Mouse (Mus musculus): Measurements from ENCODE around the gene Erf. TPM values are rescaled to one million over a fixed set of nuclear protein-coding genes. Genes with fewer than 3 reads are reported as not detected.

Gene Erf
- polyA plus RNA-seq, 1 experiment, result 61.8 TPM

DNA sequence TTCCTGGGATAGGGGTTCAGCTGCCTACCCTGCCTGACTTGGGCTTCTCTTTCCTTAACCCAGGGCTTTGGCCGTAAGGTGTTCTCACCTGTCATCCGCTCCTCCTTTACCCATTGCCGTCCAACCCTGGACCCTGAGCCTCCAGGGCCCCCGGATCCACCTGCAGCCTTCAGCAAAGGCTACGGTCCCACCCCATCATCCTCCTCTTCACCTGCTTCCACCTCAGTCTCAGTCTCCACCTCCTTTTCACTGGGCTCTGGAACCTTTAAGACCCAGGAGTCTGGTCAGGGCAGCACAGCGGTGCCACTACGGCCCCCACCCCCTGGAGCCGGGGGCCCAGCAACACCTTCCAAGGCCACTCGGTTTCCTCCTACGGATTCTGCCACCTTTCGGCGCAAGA lies 37.5 kb upstream of the Erf start:
- Histone ChIP-seq H3K27ac (ENCODE audit: insufficient read depth, low read length) (no peak overlapping the region), H3K36me3 (ENCODE audit: control insufficient read depth, insufficient read depth, low read length, poor library complexity, severe bottlenecking) (peaks cover 57% of the 10 kb centered on the region), H3K4me3 (ENCODE audit: low read depth, low read length) (no peak overlapping the region), H3K9ac (ENCODE audit: low read depth, poor library complexity, severe bottlenecking) (no peak overlapping the region), H3K4me1 (ENCODE audit: control insufficient read depth, insufficient read depth, low read length) (no peaks in the 10 kb centered on the region), H3K9me3 (replicated peaks; ENCODE audit: control insufficient read depth, insufficient read depth, low read length, poor library complexity, severe bottlenecking) (no peaks in the 10 kb centered on the region), H3K27me3 (ENCODE audit: control insufficient read depth, insufficient read depth, low read length, poor library complexity, severe bottlenecking) (no peaks in the 10 kb centered on the region)
- TF ChIP-seq POLR2A (IDR thresholded peaks at IDR 0.05; ENCODE audit: insufficient read depth, low read length) (no peak), CTCF (IDR thresholded peaks at IDR 0.05; ENCODE audit: low read depth, low read length) (no peak)

- Histone ChIP-seq H3K36me3 (ENCODE audit: control insufficient read depth, insufficient read depth, low read length, poor library complexity, severe bottlenecking) (peaks cover 49% of the 10 kb centered on the region), H3K9ac (ENCODE audit: low read depth, poor library complexity, severe bottlenecking) (no peak overlapping the region), H3K9me3 (replicated peaks; ENCODE audit: control insufficient read depth, insufficient read depth, low read length, poor library complexity, severe bottlenecking) (no peaks in the 10 kb centered on the region), H3K4me3 (ENCODE audit: low read depth, low read length) (no peak overlapping the region), H3K27ac (ENCODE audit: insufficient read depth, low read length) (no peak overlapping the region), H3K27me3 (ENCODE audit: control insufficient read depth, insufficient read depth, low read length, poor library complexity, severe bottlenecking) (no peaks in the 10 kb centered on the region), H3K4me1 (ENCODE audit: control insufficient read depth, insufficient read depth, low read length) (no peaks in the 10 kb centered on the region)
- TF ChIP-seq EP300 (IDR thresholded peaks at IDR 0.05; ENCODE audit: insufficient read depth, low read depth, low read length) (no peak), POLR2A (IDR thresholded peaks at IDR 0.05; ENCODE audit: insufficient read depth, low read length) (no peak), CTCF (IDR thresholded peaks at IDR 0.05; ENCODE audit: low read depth, low read length) (peak; percentile 39)
Observed at GRCm38 (mm10) chr7:25286989-25287388, 36.4 kb upstream of the Erf start.

DNA sequence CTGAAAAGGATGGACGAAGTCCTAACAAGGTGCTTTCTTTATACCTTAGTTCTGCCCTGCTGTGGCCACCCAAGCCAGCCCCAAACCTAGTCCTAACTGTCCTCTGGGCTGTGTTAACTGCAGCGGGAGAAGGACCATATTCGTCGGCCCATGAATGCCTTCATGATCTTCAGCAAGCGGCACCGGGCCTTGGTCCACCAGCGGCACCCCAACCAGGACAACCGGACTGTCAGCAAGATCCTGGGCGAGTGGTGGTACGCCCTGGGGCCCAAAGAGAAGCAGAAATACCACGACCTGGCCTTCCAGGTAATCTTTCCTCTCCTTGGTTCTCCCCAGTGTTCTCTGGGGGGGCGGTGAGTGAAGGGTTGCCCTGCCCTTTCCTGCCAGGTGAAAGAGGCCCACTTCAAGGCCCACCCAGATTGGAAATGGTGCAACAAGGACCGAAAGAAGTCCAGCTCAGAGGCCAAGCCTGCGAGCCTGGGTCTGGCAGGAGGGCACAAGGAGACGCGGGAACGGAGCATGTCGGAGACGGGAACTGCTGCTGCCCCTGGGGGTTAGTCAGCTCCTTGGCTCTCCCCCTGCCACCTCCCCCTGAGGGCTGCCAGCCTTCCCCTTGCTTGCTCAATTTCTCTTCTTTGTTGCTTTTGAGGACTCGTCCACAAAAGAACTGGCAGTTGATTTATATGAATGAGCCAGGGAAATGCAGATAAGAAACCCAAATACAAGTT lies 35.1 kb upstream of the Erf start:
- H3K9me3 ChIP-seq (replicated peaks; ENCODE audit: control insufficient read depth, insufficient read depth, low read length, poor library complexity, severe bottlenecking), result no peaks in the 10 kb centered on the region
- no peak overlapping the region for H3K4me3 ChIP-seq (ENCODE audit: low read depth, low read length)
- H3K9ac ChIP-seq (ENCODE audit: low read depth, poor library complexity, severe bottlenecking), result no peak overlapping the region
- peaks cover 38% of the 10 kb centered on the region for H3K36me3 ChIP-seq (ENCODE audit: control insufficient read depth, insufficient read depth, low read length, poor library complexity, severe bottlenecking)
- no peaks in the 10 kb centered on the region for H3K27me3 ChIP-seq (ENCODE audit: control insufficient read depth, insufficient read depth, low read length, poor library complexity, severe bottlenecking)
- no peak overlapping the region for H3K27ac ChIP-seq (ENCODE audit: insufficient read depth, low read length)
- H3K4me1 ChIP-seq (ENCODE audit: control insufficient read depth, insufficient read depth, low read length), result no peaks in the 10 kb centered on the region
- no peak for TF ChIP-seq CTCF (IDR thresholded peaks at IDR 0.05; ENCODE audit: low read depth, low read length)
- TF ChIP-seq POLR2A (IDR thresholded peaks at IDR 0.05; ENCODE audit: insufficient read depth, low read length), result no peak
- no peak for TF ChIP-seq EP300 (IDR thresholded peaks at IDR 0.05; ENCODE audit: insufficient read depth, low read depth, low read length)

DNA sequence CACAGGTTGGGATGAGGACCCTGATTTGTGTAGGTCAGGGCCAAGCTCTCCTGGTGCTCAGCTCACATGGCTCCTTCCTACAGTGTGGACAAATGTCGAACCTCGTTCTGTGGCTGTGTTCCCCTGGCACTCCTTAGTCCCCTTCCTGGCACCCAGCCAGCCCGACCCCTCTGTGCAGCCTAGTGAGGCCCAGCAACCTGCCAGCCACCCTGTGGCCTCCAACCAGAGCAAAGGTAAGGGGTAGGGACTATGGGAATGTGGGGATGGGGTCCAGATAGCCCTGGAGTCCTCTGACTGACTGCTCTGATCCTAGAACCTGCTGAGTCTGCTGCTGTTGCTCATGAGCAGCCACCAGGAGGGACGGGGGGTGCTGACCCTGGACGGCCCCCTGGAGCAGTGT lies 34.2 kb upstream of the Erf start:
- no peak overlapping the region for H3K9ac ChIP-seq (ENCODE audit: low read depth, poor library complexity, severe bottlenecking)

GRCm38 (mm10) chr7:25284171-25284570 lies 33.6 kb upstream of the Erf start:
- peaks cover 2% of the 10 kb centered on the region for H3K4me1 ChIP-seq (ENCODE audit: control insufficient read depth, insufficient read depth, low read length)
- H3K4me3 ChIP-seq (ENCODE audit: low read depth, low read length), result no peak overlapping the region
- H3K27me3 ChIP-seq (ENCODE audit: control insufficient read depth, insufficient read depth, low read length, poor library complexity, severe bottlenecking), result no peaks in the 10 kb centered on the region
- TF ChIP-seq POLR2A (IDR thresholded peaks at IDR 0.05; ENCODE audit: insufficient read depth, low read length), result no peak
- no peak for TF ChIP-seq CTCF (IDR thresholded peaks at IDR 0.05; ENCODE audit: low read depth, low read length)
- TF ChIP-seq EP300 (IDR thresholded peaks at IDR 0.05; ENCODE audit: insufficient read depth, low read depth, low read length), result no peak
- H3K9ac ChIP-seq (ENCODE audit: low read depth, poor library complexity, severe bottlenecking), result no peak overlapping the region
- peaks cover 38% of the 10 kb centered on the region for H3K36me3 ChIP-seq (ENCODE audit: control insufficient read depth, insufficient read depth, low read length, poor library complexity, severe bottlenecking)
- no peak overlapping the region for H3K27ac ChIP-seq (ENCODE audit: insufficient read depth, low read length)
- H3K9me3 ChIP-seq (replicated peaks; ENCODE audit: control insufficient read depth, insufficient read depth, low read length, poor library complexity, severe bottlenecking), result no peaks in the 10 kb centered on the region

More for the DNA sequence above, 34.2 kb upstream of the Erf start:
- TF ChIP-seq POLR2A (IDR thresholded peaks at IDR 0.05; ENCODE audit: insufficient read depth, low read length), result no peak
- no peak for TF ChIP-seq EP300 (IDR thresholded peaks at IDR 0.05; ENCODE audit: insufficient read depth, low read depth, low read length)
- TF ChIP-seq CTCF (IDR thresholded peaks at IDR 0.05; ENCODE audit: low read depth, low read length), result no peak
- Histone ChIP-seq H3K27me3 (ENCODE audit: control insufficient read depth, insufficient read depth, low read length, poor library complexity, severe bottlenecking) (no peaks in the 10 kb centered on the region), H3K4me3 (ENCODE audit: low read depth, low read length) (no peak overlapping the region), H3K36me3 (ENCODE audit: control insufficient read depth, insufficient read depth, low read length, poor library complexity, severe bottlenecking) (peaks cover 38% of the 10 kb centered on the region), H3K27ac (ENCODE audit: insufficient read depth, low read length) (no peak overlapping the region), H3K4me1 (ENCODE audit: control insufficient read depth, insufficient read depth, low read length) (peaks cover 2% of the 10 kb centered on the region), H3K9me3 (replicated peaks; ENCODE audit: control insufficient read depth, insufficient read depth, low read length, poor library complexity, severe bottlenecking) (no peaks in the 10 kb centered on the region)

DNA sequence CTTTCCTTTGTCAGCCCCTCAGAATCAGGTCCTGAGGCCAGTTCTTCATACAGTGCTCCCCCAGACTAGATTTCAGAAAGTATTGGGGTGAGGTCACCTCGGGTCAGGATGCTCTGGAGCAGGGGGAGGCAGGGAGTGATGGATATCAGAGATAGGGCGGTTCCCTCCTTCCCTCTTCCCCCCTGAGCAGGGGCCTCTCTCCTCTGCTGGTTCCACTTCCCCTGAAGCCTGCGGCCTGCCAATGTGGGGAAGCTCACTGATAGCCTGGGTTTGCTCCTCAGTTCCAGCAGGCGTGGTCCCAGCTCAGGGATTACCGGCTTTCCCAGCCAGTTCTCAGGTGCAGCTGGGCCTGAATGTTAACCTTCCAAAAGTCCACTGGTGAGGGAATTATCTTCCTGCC lies 33.1 kb upstream of the Erf start:
- peak overlapping the region; percentile 79 for H3K4me3 ChIP-seq (ENCODE audit: low read depth, low read length)

More for the DNA sequence above, 33.1 kb upstream of the Erf start:
- Histone ChIP-seq H3K4me1 (ENCODE audit: control insufficient read depth, insufficient read depth, low read length) (peaks cover 2% of the 10 kb centered on the region), H3K27ac (ENCODE audit: insufficient read depth, low read length) (no peak overlapping the region), H3K36me3 (ENCODE audit: control insufficient read depth, insufficient read depth, low read length, poor library complexity, severe bottlenecking) (peaks cover 34% of the 10 kb centered on the region), H3K27me3 (ENCODE audit: control insufficient read depth, insufficient read depth, low read length, poor library complexity, severe bottlenecking) (no peaks in the 10 kb centered on the region), H3K9me3 (replicated peaks; ENCODE audit: control insufficient read depth, insufficient read depth, low read length, poor library complexity, severe bottlenecking) (no peaks in the 10 kb centered on the region), H3K9ac (ENCODE audit: low read depth, poor library complexity, severe bottlenecking) (peak overlapping the region; percentile 93)
- no peak for TF ChIP-seq CTCF (IDR thresholded peaks at IDR 0.05; ENCODE audit: low read depth, low read length)
- TF ChIP-seq POLR2A (IDR thresholded peaks at IDR 0.05; ENCODE audit: insufficient read depth, low read length), result no peak
- TF ChIP-seq EP300 (IDR thresholded peaks at IDR 0.05; ENCODE audit: insufficient read depth, low read depth, low read length), result no peak
